Mouse (Mus musculus) myocyte (in vitro differentiated cells): ENCODE measurements around the gene Rab10.

Source experiments
- E2F4 ChIP-seq: IDR thresholded peaks from one replicate; pipeline ENCODE4 v1.6.1; 2011; ENCODE audit warnings: mild to moderate bottlenecking, control low read depth, moderate library complexity; ENCODE audit not compliant: insufficient read depth
- MAX ChIP-seq: IDR thresholded peaks from one replicate; pipeline ENCODE4 v1.6.1; 2011; ENCODE audit warnings: low read depth, mild to moderate bottlenecking, control low read depth
- POLR2A ChIP-seq: IDR thresholded peaks from one replicate; pipeline ENCODE4 v1.6.1; 2011; ENCODE audit warnings: low read depth, mild to moderate bottlenecking, control low read depth, moderate library complexity; ENCODE audit not compliant: insufficient read length
- POLR2AphosphoS2 ChIP-seq: IDR thresholded peaks from one replicate; pipeline ENCODE4 v1.6.1; 2011; ENCODE audit warnings: low read depth, control low read depth; ENCODE audit not compliant: insufficient read length
- REST ChIP-seq: IDR thresholded peaks from one replicate; pipeline ENCODE4 v1.6.1; 2011; ENCODE audit warnings: mild to moderate bottlenecking, control low read depth, moderate library complexity; ENCODE audit not compliant: insufficient read depth, insufficient read length
- SRF ChIP-seq: IDR thresholded peaks from one replicate; pipeline ENCODE4 v1.6.1; 2011; ENCODE audit warnings: low read depth; ENCODE audit not compliant: control insufficient read depth, insufficient read length
- TCF12 ChIP-seq: IDR thresholded peaks from one replicate; pipeline ENCODE4 v1.6.1; 2011; ENCODE audit warnings: mild to moderate bottlenecking, control low read depth; ENCODE audit not compliant: poor library complexity, insufficient read depth, severe bottlenecking
- TCF3 ChIP-seq: IDR thresholded peaks from one replicate; pipeline ENCODE4 v1.6.1; 2011; ENCODE audit warnings: low read depth, control low read depth; ENCODE audit not compliant: insufficient read length
- USF1 ChIP-seq: IDR thresholded peaks from one replicate; pipeline ENCODE4 v1.6.1; 2011; ENCODE audit warnings: low read depth, mild to moderate bottlenecking, control low read depth, moderate library complexity

DNA sequence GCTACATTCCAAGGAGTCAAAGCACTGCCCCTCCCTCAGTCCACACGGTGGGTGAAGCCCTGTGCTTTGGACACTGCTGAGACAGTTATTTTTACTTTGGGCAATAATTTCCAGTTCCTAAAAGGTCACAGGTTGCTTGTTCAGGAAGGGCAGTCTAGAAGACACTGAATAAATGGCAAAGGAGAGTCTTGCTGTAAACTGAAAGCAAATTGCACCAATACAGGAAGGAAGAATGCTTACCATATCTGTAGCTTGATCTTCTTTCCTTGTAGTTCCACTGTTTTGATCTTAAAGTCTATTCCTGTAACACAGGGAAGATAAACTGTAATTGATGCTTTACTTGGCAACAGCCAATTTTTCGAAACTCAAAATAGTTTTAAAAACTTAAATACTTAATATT is 45.3 kb downstream of the Rab10 start:
- no peak for TF ChIP-seq POLR2A
- TF ChIP-seq TCF12 = no peak
- no peak for TF ChIP-seq POLR2AphosphoS2
- no peak for TF ChIP-seq MAX
- TF ChIP-seq E2F4 = no peak
- no peak for TF ChIP-seq REST
- no peak for TF ChIP-seq USF1
- TF ChIP-seq TCF3 = no peak
- no peak for TF ChIP-seq SRF
